Mouse (Mus musculus): ENCODE measurements around the gene Tnfaip1.

- TF ChIP-seq POLR2A (IDR thresholded peaks at IDR 0.05; ENCODE audit: insufficient read depth, low read depth, low read length) = no peak
- TF ChIP-seq CTCF (IDR thresholded peaks at IDR 0.05) = no peak
Observed at GRCm38 (mm10) chr11:78483639-78484038, 52.5 kb downstream of the Tnfaip1 start.

Measured in heart, adult 2 months (tissue).